Mouse (Mus musculus) fat pad, adult 2 months (tissue): ENCODE measurements around the gene Fbxl12.
"Not testable (repeated sequence)": the region's sequence is repeated elsewhere in the genome, so short reads cannot be mapped to it uniquely, and the experiment has no call there.

Experiments
- DNase-seq: peaks from one replicate; pipeline ENCODE4 v3.0.0-alpha.2; 2011; ENCODE audit warnings: low read depth, low spot score; ENCODE audit errors: extremely low read depth

Fbxl12 gene

DNA sequence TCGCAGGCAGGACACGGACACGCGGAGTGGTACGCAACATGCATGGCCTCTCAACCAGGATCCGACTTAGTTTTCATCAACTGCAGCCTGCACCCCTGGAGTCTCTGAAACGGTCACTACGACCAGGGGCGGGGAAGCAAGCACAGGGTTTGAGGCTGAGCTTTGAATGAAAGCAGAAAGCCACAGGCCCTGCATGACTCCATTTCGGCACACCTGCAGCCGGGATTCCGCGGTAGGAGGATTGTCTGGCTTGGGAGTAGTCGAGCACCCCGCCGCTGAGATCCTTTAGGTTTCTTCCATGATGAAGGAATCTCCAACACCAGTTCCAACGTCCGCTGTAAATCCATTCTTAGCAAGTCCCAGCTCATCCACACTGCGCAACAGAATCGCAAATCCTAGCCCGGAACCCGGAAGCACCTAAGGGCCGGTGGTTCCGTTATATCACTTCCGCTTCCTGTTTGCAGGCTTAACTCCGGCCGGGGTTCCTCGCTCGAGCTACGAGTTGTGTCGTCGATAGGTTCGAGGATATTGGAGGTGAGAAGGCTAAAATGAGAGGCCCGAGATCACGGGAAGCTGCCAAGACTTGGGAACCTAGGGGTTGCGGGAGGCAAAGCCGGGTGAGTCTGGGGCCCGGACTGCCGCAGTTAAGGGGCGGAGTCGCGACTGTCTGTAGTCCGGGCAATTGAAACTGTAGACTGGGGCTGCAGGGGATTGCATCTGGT, at the start of gene Fbxl12:
TSS of gene Fbxl12 (minus strand) at position 408 of the 722 bp plus-strand sequence.
- no peak for DNase-seq

DNA sequence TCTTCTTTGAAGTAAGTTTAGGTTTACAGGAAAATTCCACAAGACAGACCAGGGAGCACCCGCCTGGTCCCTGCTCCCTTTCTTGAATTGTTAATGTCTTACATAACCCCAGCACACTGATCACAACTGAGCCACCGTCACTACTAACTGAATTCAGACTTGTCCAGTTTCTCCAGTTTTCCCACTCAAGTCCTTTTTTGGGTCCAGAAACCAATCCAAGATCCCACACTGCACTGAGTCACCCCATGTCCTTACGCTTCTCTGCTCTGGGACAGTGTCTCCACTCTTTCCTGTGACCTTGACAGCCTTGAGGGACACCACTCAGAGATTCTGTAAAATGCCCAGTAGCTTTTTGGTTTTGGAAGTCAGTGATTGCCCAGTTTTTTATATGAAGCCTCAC, 48.3 kb upstream of the Fbxl12 start:
- no peak for DNase-seq

DNA sequence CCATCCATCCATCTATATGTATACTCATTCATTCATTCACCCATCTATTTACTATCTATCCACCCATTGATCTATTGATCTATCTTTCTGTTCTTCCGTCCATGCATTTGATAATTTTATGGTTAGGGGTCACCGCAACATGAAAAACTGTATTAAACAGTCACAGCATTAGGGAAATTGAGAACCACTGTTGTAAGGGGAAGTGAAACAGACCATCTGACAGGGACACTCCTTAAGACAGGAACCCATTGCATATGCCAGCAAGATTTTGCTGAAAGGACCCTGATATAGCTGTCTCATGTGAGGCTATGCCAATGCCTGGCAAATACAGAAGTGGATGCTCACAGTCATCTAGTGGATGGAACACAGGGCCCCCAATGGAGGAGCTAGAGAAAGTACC, 45.9 kb upstream of the Fbxl12 start:
- DNase-seq, result not testable (repeated sequence)

DNA sequence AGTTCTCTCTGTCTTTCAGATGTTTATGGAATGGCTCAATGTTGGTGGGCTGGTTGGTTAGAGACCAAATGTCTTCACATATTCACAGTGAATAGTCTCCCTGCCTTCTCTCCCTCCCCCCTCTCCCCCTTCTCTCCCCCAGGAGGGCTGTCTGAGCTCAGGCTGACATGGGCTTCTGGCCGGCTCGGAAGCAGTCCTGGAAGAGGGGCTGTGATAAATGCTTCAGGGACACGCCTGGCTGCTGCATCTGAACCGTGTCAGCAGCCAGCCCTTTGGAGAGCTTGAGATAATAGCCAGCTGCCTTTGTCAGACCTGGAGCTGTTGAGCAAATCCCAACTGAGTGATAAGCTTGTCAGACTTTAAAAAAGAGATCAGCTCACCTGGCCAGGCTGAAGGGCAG, 45.3 kb upstream of the Fbxl12 start:
- no peak for DNase-seq

DNA sequence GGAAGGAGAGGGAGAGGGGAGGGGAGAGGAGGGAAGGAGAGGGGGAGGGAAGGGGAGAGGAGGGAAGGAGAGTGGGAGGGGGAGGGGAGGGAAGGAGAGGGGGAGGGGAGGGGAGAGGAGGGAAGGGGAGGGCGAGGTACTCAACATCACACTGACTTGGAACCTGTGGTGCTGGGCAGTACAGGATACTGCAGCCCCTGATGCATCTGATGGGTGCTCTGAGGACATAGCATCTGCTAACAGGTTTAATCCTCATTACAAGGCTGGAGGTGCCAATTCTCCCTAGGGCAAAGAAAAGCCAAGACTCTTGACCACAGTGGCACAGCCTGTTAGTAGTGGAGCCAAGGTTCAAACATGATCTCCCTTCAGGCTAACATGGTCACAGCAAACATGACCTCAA, 44.8 kb upstream of the Fbxl12 start:
- no peak for DNase-seq

DNA sequence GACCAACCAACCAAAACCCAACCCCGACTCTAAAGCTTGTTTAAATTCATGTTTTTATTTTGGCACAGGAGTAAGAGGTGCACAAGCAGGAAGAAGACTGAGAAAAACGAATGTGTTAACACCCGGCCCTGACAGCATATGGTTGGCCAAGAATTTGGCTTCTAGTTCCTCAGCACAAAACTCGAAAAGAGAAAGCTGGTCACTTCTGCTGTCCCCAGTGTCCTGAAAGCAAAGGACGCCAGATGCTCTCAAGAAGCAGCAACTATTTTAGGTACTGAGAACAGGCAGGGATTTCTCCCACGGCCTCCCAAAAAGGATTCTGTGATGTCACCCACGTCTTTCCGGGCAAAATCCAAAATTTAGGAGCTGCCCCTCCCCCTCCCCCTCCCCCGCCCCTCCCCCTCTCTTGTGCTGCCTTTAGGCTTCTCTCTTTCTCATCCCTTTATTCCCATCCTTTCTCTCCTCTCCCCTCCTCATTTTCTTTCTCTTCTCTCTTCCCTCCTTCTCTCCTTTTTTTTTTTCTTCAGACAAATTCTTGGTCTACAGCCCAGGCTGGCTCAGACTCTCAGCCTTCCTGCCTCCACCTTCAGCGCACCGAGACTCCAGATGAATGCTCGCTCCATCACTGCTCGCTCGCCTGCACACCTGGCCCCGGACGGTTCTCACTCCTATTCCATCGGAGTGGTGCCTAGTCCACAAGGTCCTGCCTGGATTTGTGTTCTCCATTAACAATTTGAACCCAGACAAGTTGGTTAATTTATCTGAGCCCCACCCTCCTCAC, 40.7 kb upstream of the Fbxl12 start:
- no peak for DNase-seq

DNA sequence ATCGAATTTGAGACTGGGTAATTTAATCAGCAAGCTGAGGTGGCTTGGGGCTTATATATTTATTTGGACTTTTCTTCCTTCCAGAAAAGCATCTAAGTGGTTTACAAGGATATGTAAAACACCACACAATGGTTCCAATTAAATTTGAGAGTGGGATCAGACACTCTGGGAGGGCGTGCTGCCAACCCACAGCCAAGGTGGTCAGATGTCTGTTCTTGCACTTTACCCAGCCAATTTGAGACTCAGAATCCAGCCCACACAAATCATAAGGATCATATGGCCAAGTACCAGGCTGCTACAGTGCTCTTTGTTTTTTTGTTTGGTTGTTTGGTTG, 37.8 kb upstream of the Fbxl12 start:
- no peak for DNase-seq

DNA sequence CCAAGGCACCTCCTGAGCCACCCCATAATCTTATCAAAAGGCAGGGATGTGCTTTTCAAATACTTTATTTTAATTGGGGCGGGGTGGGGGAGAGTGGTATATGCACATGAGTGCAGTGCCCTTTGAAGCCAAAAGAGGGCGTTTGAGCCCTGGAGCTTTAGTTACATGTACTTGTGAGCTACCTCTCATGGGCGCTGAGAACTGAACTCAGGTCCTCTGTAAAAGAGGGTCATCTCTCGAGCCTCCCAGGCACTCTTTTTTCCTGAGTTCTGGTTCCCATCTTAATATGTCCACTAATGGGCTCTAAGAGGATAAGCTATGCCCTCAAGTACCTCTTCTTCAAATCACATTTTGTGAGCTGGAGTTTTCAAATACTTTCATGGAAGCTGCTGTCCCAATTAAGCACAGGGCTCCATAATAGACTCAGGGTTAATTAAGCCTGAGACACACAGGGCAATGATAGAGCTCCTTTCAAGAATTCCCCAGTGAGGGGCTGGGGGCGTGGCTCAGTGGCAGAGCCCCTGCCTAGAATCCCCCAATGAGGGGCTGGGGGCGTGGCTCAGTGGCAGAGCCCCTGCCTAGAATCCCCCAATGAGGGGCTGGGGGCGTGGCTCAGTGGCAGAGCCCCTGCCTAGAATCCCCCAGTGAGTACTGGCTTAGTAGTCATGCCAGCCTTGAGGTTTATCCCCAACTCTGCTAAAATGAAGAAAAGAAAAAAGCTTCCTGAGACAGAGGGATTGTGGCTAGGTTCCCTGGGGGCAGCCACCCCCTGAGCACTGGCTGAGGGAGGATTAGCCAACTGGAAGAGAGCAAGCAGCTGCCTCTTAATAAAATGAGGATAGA, 37.2 kb upstream of the Fbxl12 start:
- no peak for DNase-seq

DNA sequence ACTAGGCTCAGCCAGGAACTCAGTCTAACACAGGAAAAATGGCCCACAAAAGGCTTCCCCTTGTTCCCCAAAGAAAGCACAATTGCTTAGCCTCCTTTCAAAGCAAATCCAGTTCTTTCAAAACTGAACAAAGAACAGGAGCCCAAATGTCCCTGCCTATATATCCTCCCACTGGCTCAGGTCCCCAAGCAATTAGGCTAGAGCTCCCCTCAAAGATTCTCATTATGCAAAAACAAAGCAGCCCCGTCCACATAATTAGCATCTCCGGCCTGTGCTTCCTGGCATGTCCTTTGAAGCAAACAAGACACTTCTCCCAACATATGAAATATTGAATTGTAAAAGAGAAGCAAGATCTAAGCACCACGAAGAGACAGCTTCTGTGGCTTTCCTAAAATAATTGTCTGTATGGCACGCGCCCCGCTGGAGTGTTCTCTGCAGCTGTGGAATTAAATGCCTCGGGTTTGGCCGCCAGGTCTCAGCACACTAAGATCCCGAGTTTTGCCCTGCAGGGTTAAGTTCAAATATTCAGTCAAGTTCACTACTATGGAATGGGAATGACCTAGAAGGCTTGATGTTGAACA, 35.9 kb upstream of the Fbxl12 start:
- DNase-seq, result no peak

DNA sequence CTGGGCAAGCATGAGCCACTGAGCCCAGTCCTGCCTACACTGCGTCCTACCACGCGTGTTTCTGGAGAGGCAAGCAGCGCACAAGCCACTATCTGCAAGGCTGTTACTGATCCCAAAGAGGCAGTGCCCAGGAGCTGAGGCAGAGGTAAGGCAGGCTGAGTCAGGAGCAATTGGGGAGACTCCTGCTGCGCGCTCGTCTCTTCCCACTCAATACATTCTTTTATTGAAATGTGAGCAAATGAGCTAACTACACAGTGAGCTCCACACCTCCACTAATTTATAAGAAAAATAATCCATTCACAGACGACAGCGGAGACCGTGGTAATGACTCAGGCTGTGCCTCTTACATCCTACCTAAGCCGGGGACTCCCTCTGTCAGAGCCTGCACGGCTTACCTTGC, 33.3 kb upstream of the Fbxl12 start:
- no peak for DNase-seq

DNA sequence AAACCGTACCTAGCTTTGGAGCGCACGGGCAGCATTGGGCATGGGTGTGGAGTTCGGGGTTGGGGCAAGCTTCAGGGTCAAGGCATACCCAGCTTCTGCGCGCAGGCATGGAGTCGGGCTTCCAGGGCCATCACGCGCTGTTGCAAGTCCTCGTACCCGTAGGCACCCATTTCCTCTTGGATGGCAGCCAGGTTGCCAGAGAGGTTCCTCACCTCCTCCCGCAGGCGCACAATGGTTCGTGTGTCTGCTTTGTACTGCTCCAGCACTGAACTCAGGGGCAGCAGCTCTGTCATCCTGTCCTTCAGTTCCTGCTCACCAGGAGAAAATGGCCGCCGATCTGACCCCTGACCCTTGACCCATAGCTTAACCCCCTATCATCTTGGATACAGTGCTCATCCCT, 27.5 kb upstream of the Fbxl12 start:
- DNase-seq, result no peak

DNA sequence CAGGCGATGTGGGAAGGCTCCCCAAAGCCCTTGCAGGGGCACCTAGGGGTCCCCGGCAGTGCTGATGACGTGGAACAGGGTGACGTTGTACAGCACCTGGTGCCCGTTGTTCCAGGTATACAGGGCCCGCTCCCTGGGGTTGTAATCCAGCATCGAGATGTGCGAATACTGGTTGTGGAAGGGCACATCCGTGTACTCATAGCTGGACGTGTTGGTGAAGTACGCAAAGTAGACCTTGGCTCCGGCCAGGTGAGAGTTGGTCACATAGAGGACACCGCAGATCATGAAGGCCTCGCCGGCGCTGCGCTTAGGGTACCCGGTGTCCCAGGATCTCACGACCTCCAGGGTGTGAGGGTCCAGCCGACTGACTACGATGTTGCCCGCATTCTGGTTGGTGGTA, 23.5 kb upstream of the Fbxl12 start:
- DNase-seq, result no peak

DNA sequence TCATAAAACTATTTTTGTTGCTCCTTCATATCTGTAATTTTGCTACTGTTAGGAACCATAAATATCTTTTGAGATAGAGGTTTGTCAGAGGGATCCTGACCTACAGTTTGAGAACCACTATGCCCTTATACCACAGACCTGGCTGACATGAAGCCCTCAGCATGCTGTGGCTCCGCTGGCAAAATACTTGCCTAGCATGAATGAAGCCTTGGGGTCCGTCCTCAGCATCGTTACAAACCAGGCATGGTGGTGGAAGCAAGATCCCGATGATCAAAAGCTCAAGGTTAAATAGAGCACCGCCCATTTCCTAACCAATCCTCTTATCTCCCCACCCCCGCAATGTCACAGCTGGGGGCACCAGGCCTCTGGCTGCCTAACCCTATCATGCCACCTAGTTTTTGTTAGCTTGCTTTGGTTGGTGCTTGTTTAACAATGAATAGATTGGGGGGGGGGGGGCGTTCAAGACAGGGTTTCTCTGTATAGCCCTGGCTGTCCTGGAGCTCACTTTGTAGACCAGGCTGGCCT, 22.0 kb upstream of the Fbxl12 start:
- no peak for DNase-seq

DNA sequence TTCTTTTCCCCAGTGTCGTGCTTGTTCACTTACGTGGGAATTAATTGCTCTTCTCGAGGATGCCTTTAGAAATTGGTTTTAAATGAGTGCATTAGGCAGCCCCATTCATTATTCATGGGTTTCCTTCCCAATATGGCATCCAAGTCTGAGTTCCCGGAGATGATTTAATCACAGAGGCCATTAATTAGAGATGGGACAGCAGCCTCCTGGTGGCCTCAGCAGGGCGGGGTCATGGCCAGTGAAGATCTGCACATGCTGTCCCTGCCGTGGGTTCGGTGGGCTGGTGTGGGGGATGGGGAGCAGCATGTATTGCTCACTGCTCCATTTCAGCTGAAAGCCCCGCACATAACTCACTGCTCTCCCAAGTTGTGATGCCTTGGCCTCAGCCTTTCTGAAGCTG, 21.4 kb upstream of the Fbxl12 start:
- no peak for DNase-seq

DNA sequence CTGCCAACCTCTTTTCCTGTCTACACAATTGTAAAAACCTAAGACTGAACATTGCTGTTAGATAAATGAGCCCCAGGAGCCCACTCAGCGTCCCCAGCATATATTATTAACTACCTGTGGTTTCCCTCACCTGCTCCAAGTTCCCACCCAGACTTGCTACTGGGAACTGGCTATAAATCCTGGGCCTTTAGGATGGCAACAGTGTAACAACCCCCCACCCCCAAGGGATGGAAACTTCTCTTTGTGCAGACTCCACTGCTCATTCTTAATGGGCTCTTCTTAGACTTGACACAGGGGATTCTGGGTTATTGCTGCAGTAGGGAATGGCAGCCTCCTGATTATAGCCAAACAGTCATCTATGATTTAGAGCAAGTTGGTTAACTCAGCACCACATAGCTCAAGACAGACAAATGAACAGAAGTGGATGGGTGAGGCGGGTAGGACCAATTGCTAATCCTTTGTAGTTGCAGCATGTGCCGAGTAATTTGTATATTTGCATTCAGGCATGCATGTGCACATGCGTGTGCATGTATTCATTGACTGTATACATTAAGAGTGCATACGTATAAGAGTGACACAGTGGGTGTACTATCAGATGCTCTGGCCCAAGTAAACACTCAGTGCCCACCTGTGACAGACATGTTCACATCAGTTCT, 20.5 kb upstream of the Fbxl12 start:
- DNase-seq, result no peak

DNA sequence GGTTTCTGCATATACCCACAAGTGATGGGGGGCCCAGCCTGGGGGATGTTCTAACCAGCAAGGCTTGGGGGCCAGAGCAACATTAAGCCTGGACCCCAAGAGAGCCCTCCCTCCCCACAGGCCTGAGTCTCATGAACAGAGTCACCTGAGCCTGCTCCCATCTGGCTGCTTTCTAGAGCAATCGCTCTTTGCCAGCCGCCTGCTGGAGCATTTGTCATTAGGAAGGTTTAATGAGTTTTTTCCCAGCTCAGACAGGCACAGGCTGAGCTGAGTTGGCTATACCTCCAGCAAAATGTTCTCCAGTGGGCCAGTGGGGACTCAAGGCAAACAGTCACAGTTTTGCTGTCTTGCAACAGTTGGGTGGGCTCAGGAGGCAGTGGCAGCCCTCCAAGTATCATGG, 19.8 kb upstream of the Fbxl12 start:
- DNase-seq, result no peak

DNA sequence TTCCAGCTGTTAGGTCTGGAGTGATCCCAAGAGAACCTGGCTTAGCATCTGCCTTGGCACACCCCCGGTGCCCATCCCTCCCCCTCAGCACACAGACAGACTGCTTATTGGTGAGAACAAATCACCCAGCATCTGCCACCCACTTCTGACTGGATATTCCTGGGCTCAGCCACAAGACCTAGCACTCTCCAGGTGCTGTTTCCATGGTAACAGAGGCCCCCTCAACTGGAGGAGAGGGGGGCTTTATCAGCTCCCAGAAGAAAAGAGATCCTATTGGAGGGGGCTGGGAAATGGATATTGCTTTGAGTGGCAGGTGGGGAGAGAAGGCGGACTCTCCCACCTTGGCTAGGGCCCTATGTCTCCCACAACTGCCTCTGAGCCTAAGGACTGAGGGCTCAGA, 19.4 kb upstream of the Fbxl12 start:
- DNase-seq, result no peak

DNA sequence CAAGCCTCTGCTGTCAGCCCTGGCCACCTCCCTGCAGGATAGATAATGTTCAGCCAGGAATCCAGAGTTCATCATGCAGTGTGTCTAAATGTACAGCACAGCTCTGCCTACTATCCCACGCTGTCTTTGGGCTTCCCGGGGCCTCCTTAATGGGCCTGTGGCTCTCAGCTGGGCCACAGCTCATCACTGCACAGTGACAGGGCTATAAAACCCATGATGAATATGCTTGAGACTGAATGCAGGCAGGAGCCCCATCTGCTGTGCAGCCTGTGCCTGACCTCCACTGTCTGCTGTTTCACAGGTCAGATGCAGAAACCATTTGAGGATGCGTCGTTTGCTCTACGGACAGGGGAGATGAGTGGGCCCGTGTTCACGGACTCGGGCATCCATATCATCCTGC, 18.3 kb upstream of the Fbxl12 start:
- no peak for DNase-seq

DNA sequence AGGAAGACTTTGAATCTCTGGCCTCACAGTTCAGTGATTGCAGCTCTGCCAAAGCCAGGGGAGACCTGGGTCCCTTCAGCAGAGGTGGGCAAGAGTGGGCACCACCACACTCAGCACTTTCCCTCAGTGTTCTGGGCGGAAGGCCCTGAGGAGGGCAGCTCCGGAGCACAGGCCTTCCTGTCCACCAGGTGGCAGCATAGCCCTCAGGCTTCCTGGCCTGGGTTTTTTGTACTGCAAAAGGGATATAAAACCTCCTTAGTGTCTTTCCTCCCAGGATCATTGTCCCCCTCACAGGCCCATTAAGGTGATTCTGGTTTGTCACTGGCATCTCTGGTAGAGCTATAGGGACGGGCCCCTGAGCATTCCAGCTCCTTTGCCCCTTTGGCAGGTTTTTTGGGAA, 17.8 kb upstream of the Fbxl12 start:
- no peak for DNase-seq

DNA sequence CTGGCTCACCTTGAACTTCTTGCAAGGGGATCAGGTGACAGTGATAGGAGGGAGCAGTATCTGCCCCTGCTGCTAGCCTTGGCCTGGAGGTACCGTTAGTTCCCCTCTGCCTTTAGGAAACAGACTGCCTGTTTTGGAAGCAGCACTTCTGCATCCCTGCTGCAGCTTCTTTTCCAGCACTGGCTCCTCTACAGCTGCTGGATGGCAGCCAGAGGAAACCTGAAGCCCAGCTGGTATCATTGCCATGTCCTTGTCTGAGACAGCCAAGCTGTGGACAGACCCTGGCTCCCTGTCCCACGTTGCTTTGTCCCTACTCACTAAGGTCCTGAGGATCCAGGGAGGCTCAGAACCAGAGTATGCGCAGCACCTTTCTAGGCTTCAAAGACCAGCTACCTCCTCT, 13.0 kb upstream of the Fbxl12 start:
- DNase-seq, result no peak

DNA sequence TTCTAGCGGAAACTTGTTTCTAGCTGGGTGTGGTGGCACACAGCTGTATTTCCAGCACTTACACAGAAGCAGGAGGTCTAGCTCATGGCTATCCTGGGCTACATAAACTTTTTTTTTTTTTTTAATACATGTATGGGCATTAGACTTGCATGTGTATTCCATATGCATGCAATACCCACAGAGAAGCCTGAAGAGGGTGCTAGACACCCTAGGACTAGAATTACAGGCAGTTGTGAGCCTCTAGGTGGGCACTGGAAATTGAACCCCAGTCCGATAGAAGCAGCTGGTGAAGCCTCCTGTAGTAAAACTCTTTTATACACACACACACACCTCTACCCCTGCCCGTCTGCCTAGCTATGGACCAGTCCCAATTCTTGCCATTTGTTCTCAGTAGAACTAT, 9.3 kb upstream of the Fbxl12 start:
- no peak for DNase-seq
